Mouse (Mus musculus): Measurements from ENCODE around the gene Foxd1.

GRCm38 (mm10) chr13:98392031-98392430, 38.0 kb downstream of the Foxd1 start:
- TF ChIP-seq EP300 (IDR thresholded peaks at IDR 0.05; ENCODE audit: low read depth) (no peak), CTCF (IDR thresholded peaks at IDR 0.05; ENCODE audit: low read depth) (no peak)
